ENCODE assay signal across 11 mouse cellular contexts in genomic region chr7:133990930-133991329, GRCm38 (mm10).
"Had no signal": no experiment of that assay in that cellular context is flagged by ENCODE, and none has a peak within 500 bp of the region (broad histone marks: within the 10 kb centered on the region; RNA-seq: fewer than 3 reads in every experiment).

No protein-coding gene starts in this region.

- H3K4me2 ChIP-seq: liver, embryonic 13.5 days; midbrain, embryonic 11.5 days had no signal

- H3K4me1 ChIP-seq: liver, embryonic 13.5 days had no signal

- H3K4me3 ChIP-seq: liver, embryonic 13.5 days had no signal

- H3K9ac ChIP-seq: liver, embryonic 13.5 days had no signal

- DNase-seq: kidney, postnatal 14 days; kidney, postnatal 4 days; layer of hippocampus, adult 9-11 months; liver, embryonic 13.5 days; lung, adult 2 months; lung, postnatal 14 days; lung, postnatal 4 days; midbrain, embryonic 14.5 days; thymus, adult 18-20 months; thymus, postnatal 36 days had no signal

- H3K36me3 ChIP-seq: liver, embryonic 13.5 days had no signal

- H3K27me3 ChIP-seq: liver, embryonic 13.5 days had no signal

- H3K27ac ChIP-seq: liver, embryonic 13.5 days had no signal

- H3K9me3 ChIP-seq: liver, embryonic 13.5 days had no signal
